Mouse (Mus musculus): ENCODE results near the gene Dtymk. TPM values are rescaled to one million over a fixed set of nuclear protein-coding genes. Genes with fewer than 3 reads are reported as not detected.

Gene Dtymk
- polyA plus RNA-seq, 1 experiment from 2014 or later, result 282 TPM

DNA sequence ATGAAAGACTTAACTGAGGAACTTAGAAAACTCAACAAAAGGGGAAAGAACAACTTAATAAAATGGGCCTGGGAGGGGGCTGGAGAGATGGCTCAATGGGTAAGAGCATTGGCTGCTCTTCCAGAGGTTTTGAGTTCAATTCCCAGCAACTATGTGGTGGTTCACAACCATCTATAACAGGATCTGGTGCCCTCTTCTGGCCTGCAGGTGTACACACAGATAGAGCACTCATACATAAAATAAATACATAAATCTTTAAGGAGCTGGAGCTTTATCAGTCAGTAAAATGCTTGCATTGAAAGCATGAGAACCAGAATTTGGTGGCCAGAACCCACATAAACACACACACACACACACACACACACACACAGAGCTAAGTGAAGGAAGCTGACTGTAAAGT, 58.8 kb downstream of the Dtymk start:
- Histone ChIP-seq H3K4me3 (ENCODE audit: low read depth, low read length) (no peak overlapping the region), H3K27me3 (ENCODE audit: control insufficient read depth, insufficient read depth, low read length) (no peaks in the 10 kb centered on the region), H3K4me2 (ENCODE audit: low read depth, low read length, severe bottlenecking) (no peak overlapping the region), H3K27ac (ENCODE audit: low read depth, low read length) (no peak overlapping the region), H3K9me3 (ENCODE audit: control insufficient read depth, low read length) (no peaks in the 10 kb centered on the region), H3K4me1 (replicated peaks; ENCODE audit: control insufficient read depth, insufficient read depth, low read length) (no peaks in the 10 kb centered on the region), H3K9ac (ENCODE audit: low read length) (no peak overlapping the region), H3K36me3 (ENCODE audit: control insufficient read depth, insufficient read depth, low read length) (no peaks in the 10 kb centered on the region)
- ATAC-seq (replicated peaks; ENCODE audit: low FRiP score) (no peak), DNase-seq (ENCODE audit: low spot score) (no peak)

Other genes starting within 250 kb of the Dtymk start
- gene Stk25, start 143.3 kb downstream of the Dtymk start, polyA plus RNA-seq (2014; fragmentation: Nextera tagmentation; extraction: Ambion mirVana), result 186 and 206 TPM in 2 replicates
- 44.0 and 48.6 TPM in 2 replicates for gene Bok, start 116.3 kb downstream of the Dtymk start, polyA plus RNA-seq (2014; fragmentation: Nextera tagmentation; extraction: Ambion mirVana)
- gene Atg4b, start 50.4 kb downstream of the Dtymk start, polyA plus RNA-seq (2014; fragmentation: Nextera tagmentation; extraction: Ambion mirVana), result 89.9 and 93.3 TPM in 2 replicates
- gene Thap4, start 47.1 kb downstream of the Dtymk start, polyA plus RNA-seq (2014; fragmentation: Nextera tagmentation; extraction: Ambion mirVana), result 36.5 and 37.1 TPM in 2 replicates
- gene Ing5, start 2.0 kb upstream of the Dtymk start, polyA plus RNA-seq (2014; fragmentation: Nextera tagmentation; extraction: Ambion mirVana), result 22.9 and 24.9 TPM in 2 replicates
- gene D2hgdh, start 23.0 kb upstream of the Dtymk start, polyA plus RNA-seq (2014; fragmentation: Nextera tagmentation; extraction: Ambion mirVana), result 11.5 and 12.5 TPM in 2 replicates
- not detected in 2 replicates for gene Gal3st2, start 59.4 kb upstream of the Dtymk start, polyA plus RNA-seq (2014; fragmentation: Nextera tagmentation; extraction: Ambion mirVana)
- gene Gal3st2b, start 116.4 kb upstream of the Dtymk start, polyA plus RNA-seq (2014; fragmentation: Nextera tagmentation; extraction: Ambion mirVana), result not detected in 2 replicates
- not detected in 2 replicates for gene Gal3st2c, start 188.6 kb upstream of the Dtymk start, polyA plus RNA-seq (2014; fragmentation: Nextera tagmentation; extraction: Ambion mirVana)
- not detected in 2 replicates for gene Neu4, start 218.5 kb upstream of the Dtymk start, polyA plus RNA-seq (2014; fragmentation: Nextera tagmentation; extraction: Ambion mirVana)

All from forebrain, embryonic 11.5 days (tissue).